Mouse (Mus musculus) heart, postnatal 0 days (tissue): ENCODE data around the gene Tas2r104.

Experiments used
- CTCF ChIP-seq: IDR thresholded peaks from 2 replicates; pipeline ENCODE4 v1.5.1; 2016; ENCODE audit warnings: antibody characterized with exemption, control low read depth, low read depth
- EP300 ChIP-seq: IDR thresholded peaks from 2 replicates; pipeline ENCODE4 v1.6.1; 2016; ENCODE audit warnings: antibody characterized with exemption, low read depth

GRCm38 (mm10) chr6:131685644-131686043 lies at the start of gene Tas2r104:
- TF ChIP-seq CTCF: no peak
- TF ChIP-seq EP300: no peak
